Mouse (Mus musculus) gastrocnemius, postnatal 25 days (tissue): ENCODE results near the gene Rfc1. TPM values are rescaled to one million over a fixed set of nuclear protein-coding genes. Genes with fewer than 3 reads are reported as not detected.
"Not testable (repeated sequence)": the region's sequence is repeated elsewhere in the genome, so short reads cannot be mapped to it uniquely, and the experiment has no call there.

ENCODE experiments used
- DNase-seq: peaks from one replicate; pipeline ENCODE4 v3.0.0; 2022
- total RNA-seq, 2 experiments: library from RNA; stranded (reverse); gene quantifications; 1 replicate in 1 of 2; 2 replicates in 1 of 2; pipeline ENCODE4 v1.2.3; 2021

Rfc1 gene
- total RNA-seq, 2 experiments from 2014 or later: 18.3 to 20.5 TPM

DNA sequence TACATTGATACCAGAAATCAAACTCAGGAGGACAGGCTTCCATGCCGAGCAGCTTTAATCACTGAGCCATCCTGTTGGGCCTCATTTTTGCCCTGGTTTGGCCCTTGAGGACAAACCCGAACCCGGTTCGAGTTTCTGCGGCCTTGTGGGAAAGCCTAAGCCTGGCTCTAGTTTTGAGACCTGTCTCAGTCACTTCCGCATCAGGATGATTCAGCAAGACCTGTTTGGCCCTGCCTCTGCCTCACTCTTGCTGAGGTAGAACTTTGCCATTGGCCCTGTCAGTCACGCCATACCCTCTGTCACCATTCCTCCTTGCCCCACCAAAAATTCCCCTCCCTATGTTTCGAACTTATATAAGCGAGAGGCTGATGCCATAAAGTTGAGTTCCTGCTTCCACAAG lies 35.3 kb downstream of the Rfc1 start:
- DNase-seq: no peak

DNA sequence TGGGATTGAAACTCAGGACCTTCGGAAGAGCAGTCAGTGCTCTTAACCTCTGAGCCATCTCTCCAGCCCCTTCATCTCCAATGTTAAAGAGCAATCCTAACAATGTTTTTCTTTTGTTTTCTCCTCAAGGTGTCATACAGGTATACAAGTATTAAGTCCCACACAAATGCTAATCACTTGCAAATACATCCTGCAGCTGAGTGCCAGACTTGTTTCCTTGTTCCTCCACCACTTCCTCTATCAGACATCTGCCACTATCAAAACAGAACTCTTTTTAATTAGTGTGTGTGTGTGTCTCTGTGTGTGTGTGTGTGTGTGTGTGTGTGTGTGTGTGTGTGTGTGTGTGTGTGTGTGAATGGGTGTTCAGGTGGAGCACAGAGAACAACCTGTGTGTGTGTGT lies 35.8 kb downstream of the Rfc1 start:
- DNase-seq: not testable (repeated sequence)

DNA sequence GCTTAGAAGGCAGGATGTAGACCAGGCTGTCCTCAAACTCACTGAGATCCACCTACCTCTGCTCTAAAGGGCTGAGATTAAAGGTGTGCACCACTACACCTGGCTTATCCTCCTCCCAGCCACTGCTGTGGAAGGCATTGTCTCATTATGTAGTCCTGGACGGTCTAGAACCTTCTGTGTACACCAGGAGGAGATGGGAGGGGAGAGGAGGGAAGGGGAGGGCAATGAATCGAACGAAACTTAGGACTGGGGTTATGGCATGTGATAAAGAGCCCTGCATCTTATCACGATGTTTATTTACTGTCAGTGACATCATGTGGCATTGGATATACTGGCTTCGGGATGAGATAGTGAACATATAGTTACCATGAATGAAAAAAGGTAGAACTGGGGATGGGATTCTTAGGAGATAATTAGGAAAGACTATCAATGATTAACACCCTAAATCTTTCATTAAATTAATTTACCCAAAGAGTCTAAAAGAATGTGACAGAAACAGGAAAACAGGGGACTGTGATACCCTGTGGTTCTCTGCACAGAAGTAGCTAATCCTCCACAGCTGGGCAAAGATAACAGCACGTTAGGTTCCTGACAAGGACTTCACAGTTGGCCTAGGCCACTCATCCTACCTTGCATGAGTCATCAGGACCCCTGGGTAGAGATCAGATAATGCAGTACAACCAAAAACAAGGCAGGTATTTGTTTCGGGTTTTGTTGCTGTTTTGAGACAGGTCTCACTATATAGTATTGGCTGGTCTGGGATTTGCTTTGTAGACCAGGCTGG lies 37.1 kb downstream of the Rfc1 start:
- no peak for DNase-seq

DNA sequence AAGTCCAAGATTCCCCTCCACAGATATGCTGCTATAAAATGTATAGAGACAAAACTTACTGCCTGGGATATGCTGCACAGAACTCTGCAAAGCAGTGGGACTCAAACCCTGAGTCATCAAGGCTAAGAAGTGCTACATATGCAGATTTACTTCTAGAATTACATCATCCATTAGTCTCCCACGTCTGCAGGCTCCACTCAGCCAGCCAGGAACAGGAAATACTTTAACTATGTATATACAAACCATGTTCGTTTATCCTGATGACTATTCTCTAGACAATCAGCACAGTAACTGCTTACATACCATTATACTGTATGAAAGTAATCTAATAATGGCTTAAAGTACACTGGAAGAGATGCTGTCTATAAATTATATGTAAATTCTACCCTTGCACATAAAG lies 41.2 kb downstream of the Rfc1 start:
- no peak for DNase-seq

DNA sequence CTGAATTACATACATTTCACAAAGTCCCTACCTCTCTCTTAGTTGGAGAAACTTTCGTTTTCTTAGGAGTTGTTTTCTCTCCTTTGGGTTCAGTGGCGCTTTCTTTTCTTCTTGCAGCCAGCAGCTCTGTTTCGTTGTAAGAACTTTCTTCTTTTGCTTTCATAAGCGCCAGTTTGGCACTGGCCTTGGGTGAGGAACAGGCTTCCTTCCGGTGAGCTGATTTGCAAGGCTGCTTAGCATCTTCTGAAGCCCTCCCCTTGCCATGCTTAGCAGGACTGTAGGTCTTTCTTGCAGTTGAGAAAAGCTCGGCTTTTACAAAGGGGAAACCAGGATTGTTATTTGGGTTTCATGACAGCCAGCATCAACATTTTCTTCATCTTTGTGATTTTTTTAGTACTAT lies 41.8 kb downstream of the Rfc1 start:
- DNase-seq: no peak

DNA sequence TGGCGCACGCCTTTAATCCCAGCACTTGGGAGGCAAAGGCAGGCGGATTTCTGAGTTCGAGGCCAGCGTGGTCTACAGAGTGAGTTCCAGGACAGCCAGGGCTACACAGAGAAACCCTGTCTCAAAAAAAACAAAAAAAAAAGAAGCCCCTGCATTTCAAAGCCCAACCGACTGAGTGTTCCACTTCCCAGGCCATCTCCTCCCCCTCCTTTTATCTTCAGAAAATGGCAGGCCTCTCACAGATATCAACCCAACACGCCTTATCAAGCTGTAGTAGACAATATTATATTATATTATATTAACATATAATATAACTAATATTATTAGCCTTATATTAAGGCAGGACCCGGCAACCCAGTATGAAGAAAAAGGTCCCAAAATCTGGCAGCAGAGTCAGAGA lies 46.5 kb downstream of the Rfc1 start:
- not testable (repeated sequence) for DNase-seq

DNA sequence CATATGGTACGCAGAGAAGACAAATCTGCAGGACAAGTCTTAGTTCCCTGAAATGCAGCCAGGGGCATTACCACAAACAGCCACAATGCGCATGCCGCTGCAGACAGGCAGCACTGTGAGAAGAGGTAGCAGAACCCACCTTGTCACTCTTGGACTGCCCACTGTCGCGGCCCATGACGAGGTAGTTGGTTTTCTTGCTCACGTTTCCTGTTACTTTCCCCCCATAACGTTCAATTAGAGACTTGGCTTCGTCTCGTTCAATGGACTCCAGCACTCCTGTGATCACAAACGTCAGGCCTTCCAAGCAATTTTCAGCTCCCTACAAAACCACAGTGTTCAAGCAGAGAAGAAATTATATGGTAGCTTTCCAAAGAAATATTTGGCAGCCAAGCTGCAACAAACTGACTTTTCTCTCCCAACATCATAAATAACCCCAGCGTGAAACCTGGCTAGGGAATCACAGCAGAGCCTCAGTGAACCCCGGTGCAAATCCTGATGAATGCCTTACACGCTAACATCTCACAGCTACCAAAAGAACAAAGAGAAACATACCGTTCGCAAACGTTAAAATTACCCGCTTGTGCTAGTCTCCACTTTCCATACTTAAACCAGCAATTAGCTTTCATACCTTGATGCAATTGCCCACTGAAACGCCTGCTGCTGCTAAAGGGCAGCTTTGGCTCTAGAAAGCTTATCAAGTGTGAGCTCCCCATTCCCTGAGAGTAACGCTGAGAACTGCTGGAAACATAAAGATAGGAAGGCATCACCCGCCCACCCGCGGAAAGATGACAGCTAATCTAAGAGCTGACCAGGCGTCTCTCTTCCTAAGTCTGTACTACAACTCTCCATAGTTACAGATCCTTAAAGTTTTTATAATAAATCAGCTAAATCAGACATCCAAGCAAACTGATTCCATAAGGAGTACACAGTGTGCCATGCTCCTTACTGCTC lies 47.4 kb downstream of the Rfc1 start:
- DNase-seq: no peak

DNA sequence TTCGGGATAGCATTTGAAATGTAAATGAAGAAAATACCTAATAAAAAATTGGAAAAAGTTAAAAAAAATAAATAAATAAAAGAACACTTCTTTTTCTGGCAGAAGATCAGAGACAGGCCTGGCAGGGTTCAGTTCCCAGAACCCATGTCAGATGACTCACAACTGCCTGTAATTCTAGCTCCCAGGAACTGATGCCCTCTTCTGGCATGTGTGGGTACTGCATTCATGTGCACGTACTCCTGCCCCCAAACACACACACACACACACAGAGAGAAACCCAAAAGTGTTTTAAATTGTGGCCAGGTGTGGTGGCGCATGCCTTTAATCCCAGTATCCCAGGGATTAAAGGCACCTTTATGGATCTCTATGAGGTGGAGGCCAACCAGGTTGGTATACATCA lies 51.3 kb downstream of the Rfc1 start:
- no peak for DNase-seq

DNA sequence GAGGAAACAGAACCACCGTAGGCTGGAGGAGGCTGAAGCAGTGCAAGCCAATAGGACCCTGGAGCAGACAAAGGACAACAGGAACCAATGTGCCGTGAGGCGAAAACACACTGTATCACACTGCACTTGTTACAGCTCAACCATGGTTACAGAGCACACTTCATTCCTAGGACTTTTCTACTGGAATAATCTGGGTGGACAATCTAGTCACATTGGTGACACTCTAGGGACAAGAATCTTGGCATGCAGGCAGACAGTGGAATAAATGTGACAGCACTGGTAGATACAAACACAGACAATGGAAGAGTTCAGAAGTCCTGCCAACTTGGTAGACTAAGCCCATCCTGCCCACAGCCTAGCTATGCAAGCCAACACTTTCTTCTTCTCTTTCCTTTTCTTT lies 54.3 kb downstream of the Rfc1 start:
- no peak for DNase-seq

DNA sequence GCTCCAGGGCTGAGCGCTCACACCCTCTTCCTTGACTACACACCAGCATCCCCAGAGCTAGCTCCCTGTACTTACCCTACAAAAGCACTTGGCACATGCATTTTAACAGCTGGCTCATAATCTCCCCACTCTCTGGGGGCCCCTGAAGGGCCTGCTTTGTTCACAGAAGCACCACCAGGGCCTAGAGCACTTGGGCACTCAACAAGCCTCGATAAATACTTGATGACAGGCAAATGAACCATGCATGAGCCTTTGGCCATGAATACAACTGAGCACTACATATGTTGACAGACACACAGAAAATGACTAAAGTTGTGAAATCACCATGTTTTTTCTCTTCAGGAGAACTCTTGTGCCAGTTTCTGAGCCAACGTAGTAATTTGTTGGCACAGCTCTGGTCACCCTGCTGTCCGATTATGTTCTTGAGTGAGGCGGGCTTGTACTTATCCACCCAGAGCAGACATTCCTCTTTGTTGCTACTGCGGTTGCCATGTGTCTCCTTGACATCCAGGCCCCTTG lies 56.3 kb downstream of the Rfc1 start:
- DNase-seq: no peak

DNA sequence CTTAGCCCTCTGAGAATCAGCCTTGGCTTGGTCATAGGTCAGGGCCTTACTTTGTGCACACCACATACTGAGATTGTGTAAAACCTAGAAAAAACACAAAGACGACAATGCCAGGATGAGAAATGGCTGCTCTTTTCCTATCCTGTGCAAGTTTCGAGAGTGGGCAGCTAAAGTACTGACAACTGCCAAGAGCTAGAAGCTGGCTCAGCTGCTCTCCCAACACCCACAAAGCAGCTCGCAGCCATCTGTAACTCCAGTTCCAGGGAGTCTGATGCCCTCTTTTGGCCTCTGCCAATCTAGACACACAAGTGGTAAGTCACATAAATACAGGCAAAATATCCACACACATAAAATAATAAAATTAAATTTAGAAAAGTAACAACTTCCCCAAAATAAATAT lies 61.5 kb downstream of the Rfc1 start:
- DNase-seq: no peak

DNA sequence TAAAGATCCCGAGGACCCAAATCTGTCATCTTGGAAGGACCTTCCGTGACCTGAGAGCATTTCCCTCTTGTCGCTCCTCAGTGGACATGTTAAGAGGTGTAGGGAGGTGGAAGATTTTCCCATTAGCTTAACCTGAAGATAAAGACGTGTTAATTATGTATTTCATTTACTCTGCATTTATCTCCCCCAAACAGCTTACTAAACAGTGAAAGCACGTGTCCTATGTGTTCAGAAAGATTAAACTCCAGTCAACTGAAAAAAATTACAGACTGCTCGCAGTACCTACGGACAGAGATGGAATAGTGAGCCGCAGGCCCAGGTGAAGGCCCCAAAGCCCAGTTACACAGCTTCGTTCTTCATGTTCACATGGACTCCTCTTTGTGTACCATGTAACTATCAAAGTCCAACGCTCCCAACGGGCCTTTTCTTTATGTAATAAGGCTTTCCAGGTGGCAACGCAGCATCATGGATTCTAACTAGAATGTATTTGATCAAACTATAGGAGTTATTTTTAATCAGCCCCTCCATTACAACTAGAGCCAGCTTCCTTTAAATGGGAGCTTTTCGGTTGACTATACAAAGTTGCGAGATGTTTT lies 77.5 kb downstream of the Rfc1 start:
- no peak for DNase-seq

DNA sequence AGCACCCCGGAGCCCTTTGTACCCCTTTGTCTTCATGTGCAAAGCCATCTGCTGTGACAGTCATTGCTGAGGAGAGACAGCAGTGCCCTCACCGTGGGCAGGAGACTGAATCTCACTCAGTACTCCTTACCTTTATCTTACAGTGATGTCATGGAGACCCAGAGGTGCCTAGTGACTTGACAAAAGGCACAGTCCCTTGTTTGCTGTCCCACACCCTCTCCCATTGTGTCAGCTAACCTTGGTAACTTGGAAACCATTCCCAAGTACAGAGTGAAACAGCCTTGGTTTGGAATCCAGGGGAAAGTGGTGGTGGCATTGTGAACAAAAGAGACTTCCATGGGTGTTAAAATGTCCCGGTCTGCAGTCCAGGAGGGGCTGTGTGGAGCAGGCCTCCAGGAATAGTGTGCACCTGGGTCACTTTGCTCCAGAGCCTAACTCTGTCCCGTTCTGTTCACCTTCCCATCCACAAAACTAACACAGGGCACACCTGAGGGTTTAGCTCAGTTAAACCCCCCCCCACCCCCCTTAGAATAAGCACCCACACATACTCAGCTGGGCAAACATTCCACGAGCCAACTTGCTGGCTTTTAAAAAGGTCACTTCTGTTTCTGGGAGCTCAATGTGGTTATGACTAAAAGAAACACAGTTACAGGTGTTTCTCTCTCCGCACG lies 85.2 kb downstream of the Rfc1 start:
- DNase-seq: no peak

DNA sequence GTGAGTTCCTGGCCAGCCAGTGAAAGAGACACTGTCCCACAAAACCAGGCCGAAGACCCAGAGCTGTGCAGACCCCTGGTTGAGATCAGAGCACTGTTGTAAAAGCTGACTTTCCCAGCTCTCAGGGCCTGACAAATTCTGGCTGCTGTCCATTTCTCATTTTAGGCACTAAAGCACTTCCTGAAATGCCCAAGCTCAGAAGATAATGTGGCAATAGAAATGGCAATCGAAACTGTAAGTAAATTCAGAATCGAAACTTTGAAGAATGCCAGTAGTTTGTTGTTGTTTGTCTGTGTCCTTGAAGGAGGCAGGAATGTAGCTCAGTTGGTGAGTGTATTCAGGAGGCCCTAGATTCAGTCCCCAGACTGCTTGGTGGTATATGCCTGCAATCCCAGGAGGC lies 88.2 kb downstream of the Rfc1 start:
- no peak for DNase-seq

DNA sequence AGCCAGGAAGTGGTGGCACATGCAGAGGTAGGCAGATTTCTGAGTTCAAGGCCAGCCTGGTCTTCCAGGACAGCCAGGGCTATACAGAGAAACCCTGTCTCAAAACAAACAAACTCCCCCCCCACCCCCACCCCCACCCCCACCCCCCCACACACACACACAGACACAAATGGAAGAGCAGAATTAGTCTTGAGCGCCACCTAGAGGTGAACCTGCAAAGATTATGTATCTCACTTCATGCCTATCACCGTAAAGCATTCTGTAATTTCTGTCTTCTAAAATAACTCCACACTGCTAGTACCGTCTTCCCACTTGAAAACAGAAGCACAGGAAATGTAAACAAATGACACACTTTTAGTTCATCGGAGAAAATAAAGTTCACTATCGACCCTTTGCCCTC lies 92.7 kb downstream of the Rfc1 start:
- no peak for DNase-seq

DNA sequence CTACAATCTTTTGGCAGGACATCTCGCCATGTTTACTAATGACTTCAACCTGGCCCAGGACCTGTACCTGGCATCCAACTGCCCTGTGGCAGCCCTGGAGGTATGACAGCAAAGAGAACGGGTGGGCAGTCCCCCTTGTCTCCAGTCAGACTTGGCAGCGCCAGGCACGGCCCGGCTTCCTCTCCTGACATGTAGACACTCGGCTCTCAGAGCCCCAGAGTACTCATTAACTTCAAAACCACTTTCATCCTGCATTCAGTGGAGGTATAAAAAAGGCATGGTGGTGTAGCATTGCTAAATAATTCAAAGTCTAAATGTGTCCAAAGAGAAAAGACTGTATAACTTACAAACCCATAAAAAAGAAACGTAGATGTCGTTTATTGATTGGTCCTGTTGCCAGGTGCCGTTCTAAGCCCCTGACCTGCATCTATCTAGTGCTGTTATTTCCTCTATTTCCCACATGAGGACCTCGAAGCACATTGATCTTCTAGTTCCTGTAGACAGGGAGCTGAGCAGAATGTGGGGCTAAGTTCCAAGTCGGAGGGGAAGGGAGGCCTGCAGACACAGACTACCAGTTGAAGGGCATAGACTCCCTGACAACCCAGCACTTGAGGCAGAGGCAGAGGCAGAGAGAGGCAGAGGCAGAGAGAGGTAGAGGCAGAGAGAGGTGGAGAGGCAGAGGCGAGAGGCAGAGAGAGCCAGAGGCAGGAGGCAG lies 104.0 kb downstream of the Rfc1 start:
- no peak for DNase-seq

DNA sequence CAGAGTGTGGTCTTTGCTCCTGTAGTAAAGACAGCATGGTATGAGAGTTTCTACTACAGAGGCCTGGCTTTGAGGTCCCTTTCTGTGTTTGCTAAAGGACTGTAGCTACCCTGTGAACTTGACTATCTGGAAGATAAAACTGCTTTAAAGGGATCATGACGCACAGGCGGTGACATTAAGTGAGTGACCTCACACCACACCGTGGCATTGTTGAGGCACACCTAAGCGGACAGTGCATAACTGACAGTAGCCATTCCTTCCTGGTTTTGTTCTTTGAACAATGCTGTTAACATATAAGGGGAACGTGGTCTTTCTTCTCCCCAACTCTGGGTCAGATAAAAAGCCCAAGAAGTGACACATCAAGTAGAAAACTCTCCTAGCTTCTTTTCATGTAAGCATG lies 111.4 kb downstream of the Rfc1 start:
- DNase-seq: no peak

DNA sequence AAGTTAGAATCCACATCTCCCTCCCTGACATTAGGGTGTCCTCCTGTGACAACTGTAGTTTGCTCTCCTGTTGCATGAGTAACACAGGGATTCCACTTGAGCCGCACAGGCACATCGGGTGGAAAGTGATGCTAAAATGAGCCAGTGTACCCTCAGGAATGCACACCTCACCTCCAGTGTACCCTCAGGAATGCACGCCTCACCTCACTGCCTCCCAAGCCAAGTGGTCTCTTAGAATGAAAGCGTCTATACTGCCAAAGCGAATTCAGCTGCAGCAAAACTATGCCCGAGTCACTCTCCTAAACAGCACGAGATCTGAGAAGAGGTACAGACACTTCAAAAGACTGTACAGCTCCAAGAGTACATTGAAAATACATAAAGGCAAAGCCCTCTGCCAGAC lies 114.4 kb downstream of the Rfc1 start:
- no peak for DNase-seq

DNA sequence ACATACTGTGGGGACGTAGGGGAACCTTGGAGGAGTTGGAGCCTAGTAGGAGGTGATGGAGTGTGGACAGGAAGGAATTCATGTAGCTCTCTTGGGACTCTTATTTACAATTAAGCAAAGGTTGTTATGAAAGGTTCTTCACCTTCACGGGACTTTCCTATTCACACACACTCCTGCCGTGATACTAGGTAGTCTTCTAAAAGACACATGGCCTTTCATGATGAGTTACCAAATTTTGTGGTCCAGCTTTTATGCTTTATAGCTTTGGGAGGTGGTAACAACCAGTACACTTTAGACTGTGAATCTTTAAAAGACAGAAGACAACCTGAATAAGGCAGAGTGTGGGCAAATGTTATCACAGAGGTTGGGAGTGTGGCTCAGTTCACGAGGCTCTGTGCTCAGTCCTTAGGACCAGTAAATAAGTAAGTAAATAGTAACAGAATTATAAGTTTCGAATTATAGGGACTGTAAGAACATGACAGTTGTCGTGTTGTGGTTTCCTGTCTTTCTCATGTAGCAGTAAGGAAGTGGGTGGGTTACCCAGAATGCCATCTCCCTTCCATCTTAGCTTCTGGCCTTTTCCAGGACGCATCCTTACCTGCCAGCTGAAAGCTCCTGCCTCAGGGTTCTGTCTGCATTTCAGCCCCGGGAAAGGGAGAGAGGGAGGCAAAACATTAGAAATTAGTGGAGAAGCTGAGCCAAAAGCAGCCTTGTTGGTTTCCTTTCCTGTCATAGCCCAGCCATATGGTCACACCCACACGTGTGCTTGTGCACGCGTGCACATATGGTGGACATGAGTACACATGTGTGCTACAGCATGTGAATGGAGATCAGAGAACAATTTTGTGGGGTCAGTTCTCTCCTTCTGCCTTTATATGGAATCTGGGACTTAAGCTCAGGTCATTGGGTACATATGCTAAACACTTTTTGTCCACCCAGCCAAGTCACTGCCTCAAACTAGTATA lies 117.9 kb downstream of the Rfc1 start:
- no peak for DNase-seq

DNA sequence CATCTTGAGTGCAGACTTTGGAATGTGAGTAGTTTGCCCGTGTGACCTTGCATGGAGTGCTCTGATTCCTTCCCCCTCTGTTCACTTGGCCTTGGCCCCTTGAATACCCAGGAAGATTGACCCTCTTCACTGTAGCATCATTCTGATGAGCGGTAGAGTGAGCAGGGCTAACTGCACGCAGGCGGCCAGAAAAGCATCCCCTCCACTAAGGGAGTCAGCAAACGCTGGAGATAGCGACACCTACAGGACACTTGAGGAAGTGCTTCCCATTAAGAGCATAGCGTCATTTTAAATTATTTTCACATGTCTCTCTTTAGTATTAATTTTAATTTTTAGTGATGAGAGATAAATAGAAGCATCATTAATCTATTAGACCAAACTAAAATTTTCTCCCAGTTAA lies 122.1 kb downstream of the Rfc1 start:
- no peak for DNase-seq
